Mouse (Mus musculus) stomach, postnatal 0 days (tissue): ENCODE results near the gene Olfr768. TPM values are rescaled to one million over a fixed set of nuclear protein-coding genes. Genes with fewer than 3 reads are reported as not detected.
"Not testable (repeated sequence)": the region's sequence is repeated elsewhere in the genome, so short reads cannot be mapped to it uniquely, and the experiment has no call there.

ENCODE experiments used
- ATAC-seq: fragments of 200-750 bp; cut with Nextera tagmentation; 2 replicates; pipeline ENCODE4 v1.8.0; 2017; ENCODE audit not compliant: low FRiP score, low TSS enrichment
- DNase-seq: peaks from one replicate; pipeline ENCODE4 v3.0.0-alpha.2; 2016; ENCODE audit warnings: low spot score
- H3K27ac ChIP-seq: fragments of 300-500 bp; sonication (generic); replicated peaks from 2 replicates; pipeline ENCODE4 v1.5.1; 2014; ENCODE audit warnings: mild to moderate bottlenecking, control low read depth
- H3K27me3 ChIP-seq: fragments of 300-500 bp; sonication (generic); 2 replicates; pipeline ENCODE4 v1.6.1; 2014; ENCODE audit warnings: low read length; ENCODE audit not compliant: control insufficient read depth, insufficient read depth
- H3K36me3 ChIP-seq: fragments of 300-500 bp; sonication (generic); 2 replicates; pipeline ENCODE4 v1.6.1; 2014; ENCODE audit warnings: low read length, mixed read lengths; ENCODE audit not compliant: control insufficient read depth, insufficient read depth
- H3K4me1 ChIP-seq: fragments of 300-500 bp; sonication (generic); replicated peaks from 2 replicates; pipeline ENCODE4 v1.6.1; 2014; ENCODE audit warnings: antibody characterized with exemption; ENCODE audit not compliant: control insufficient read depth, insufficient read depth
- H3K4me2 ChIP-seq: fragments of 300-500 bp; sonication (generic); replicated peaks from 2 replicates; pipeline ENCODE4 v1.6.1; 2014; ENCODE audit warnings: low read depth, mild to moderate bottlenecking, control low read depth, moderate library complexity
- H3K4me3 ChIP-seq: fragments of 300-500 bp; sonication (generic); 2 replicates; pipeline ENCODE4 v1.5.1; 2014; ENCODE audit warnings: low read depth, low read length, control low read depth
- H3K9ac ChIP-seq: fragments of 300-500 bp; sonication (generic); 2 replicates; pipeline ENCODE4 v1.6.1; 2014; ENCODE audit warnings: mild to moderate bottlenecking, low read length, control low read depth, mixed read lengths
- H3K9me3 ChIP-seq: fragments of 300-500 bp; sonication (generic); 2 replicates; pipeline ENCODE4 v1.6.1; 2016; ENCODE audit warnings: low read length; ENCODE audit not compliant: control insufficient read depth
- CTCF ChIP-seq: IDR thresholded peaks from 2 replicates; pipeline ENCODE4 v1.5.1; 2016; ENCODE audit warnings: antibody characterized with exemption, low read depth, mild to moderate bottlenecking, moderate library complexity
- EP300 ChIP-seq: optimal IDR thresholded peaks from 2 replicates; pipeline ENCODE3; 2016; ENCODE audit warnings: antibody characterized with exemption
- WGBS: fragments of 180-500 bp; shearing (Covaris S2); extraction: QIAGEN DNeasy Blood & Tissue Kit; methylation state at CpG from one replicate; pipeline ENCODE4 v1.1.7; 2014; 5-methylcytosine and 5-hydroxymethylcytosine counted together
- polyA plus RNA-seq: library from polyadenylated mRNA; unstranded; fragments of >200 nt; fragmentation: Nextera tagmentation; extraction: Ambion mirVana; gene quantifications from 2 replicates; pipeline ENCODE4 v1.2.1, GENCODE M21; 2015

Olfr768 gene
- polyA plus RNA-seq, 1 experiment from 2014 or later: not detected

DNA sequence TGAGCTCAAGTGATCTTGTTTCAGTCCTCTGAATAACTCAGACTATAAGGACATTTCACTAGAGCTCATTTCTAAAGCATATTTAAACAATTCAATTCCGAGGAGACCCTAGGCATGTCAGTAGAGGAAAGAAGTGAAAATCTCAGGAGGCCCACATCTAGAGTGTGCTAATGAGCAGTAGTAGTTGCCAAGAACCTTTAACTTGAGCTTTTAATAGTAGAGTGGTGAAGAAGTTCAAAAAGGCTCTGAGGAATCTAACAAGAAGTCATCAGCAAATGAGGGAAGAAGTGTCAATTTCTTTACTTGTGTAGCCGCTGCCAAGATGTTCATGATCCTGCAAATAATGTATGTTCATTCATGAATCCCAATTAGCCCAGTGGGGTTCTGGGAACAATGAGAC, 30.3 kb downstream of the Olfr768 start, which contains the start of gene Olfr766-ps1:
TSS of gene Olfr766-ps1 (minus strand) at position 101 of the 400 bp plus-strand sequence.
- Histone ChIP-seq H3K9ac (no peak within 1 kb of the TSS), H3K4me1 (no peaks in the 10 kb centered on the region), H3K4me3 (no peak within 1 kb of the TSS), H3K36me3 (no peaks in the 10 kb centered on the region), H3K27ac (no peak within 1 kb of the TSS), H3K4me2 (no peak within 1 kb of the TSS), H3K27me3 (no peaks in the 10 kb centered on the region), H3K9me3 (no peaks in the 10 kb centered on the region)
- 80% methylated on average over 2 of the region's 2 CpGs for WGBS
- TF ChIP-seq CTCF (no peak), EP300 (no peak)
- no peak for DNase-seq
- no peak for ATAC-seq

DNA sequence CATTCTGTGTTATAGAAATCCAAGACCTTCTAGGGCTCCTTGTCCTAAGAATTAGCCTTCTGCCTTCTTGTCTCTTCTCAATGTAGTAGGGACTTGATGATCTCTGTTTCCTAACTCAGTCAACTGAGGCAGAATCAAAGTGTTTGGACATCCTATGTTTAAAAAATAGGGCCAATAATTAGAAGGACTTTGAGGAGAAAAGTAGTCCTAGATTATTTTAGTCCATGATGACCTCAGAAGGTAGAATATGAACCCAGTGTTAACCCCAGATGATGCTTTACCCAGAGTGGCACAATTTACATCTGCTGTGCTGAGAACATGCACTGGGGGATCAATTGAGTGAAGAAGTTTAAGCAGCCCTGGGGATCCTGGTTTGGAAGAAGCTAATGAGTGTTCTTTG, 49.3 kb downstream of the Olfr768 start, which contains the start of gene Olfr765:
TSS of gene Olfr765 (minus strand) at position 101 of the 400 bp plus-strand sequence.
- not testable (repeated sequence) for H3K27ac ChIP-seq, H3K4me3 ChIP-seq, H3K27me3 ChIP-seq, ATAC-seq, H3K9me3 ChIP-seq, H3K36me3 ChIP-seq, H3K4me1 ChIP-seq, H3K9ac ChIP-seq, DNase-seq, H3K4me2 ChIP-seq

Other genes with a start within 250 kb of the Olfr768 start
- 1.5 and 1.6 TPM in 2 replicates for gene Gdf11, start 207.7 kb downstream of the Olfr768 start, polyA plus RNA-seq
- 760 and 773 TPM in 2 replicates for gene Cd63, start 198.4 kb downstream of the Olfr768 start, polyA plus RNA-seq
- gene Rdh5, start 176.5 kb downstream of the Olfr768 start, polyA plus RNA-seq: 8.1 and 9.5 TPM in 2 replicates
- gene Bloc1s1, start 175.3 kb downstream of the Olfr768 start, polyA plus RNA-seq: 194 and 198 TPM in 2 replicates
- gene Itga7, start 165.6 kb downstream of the Olfr768 start, polyA plus RNA-seq: 8.5 and 8.7 TPM in 2 replicates
- gene Mettl7b, start 138.4 kb downstream of the Olfr768 start, polyA plus RNA-seq: 67.6 and 68.0 TPM in 2 replicates
- gene Olfr9, start 109.9 kb downstream of the Olfr768 start, polyA plus RNA-seq: not detected in 2 replicates
- not detected in 2 replicates for gene Olfr763, start 88.6 kb downstream of the Olfr768 start, polyA plus RNA-seq
- gene Olfr764-ps1, start 59.5 kb downstream of the Olfr768 start, polyA plus RNA-seq: not detected in 2 replicates
- gene Olfr765, start 49.4 kb downstream of the Olfr768 start, polyA plus RNA-seq: not detected in 2 replicates
- not detected in 2 replicates for gene Olfr766-ps1, start 30.4 kb downstream of the Olfr768 start, polyA plus RNA-seq
- not detected in 2 replicates for gene Olfr767, start 16.5 kb downstream of the Olfr768 start, polyA plus RNA-seq
- gene Olfr769, start 18.5 kb upstream of the Olfr768 start, polyA plus RNA-seq: not detected in 2 replicates
- gene Olfr770, start 39.6 kb upstream of the Olfr768 start, polyA plus RNA-seq: not detected in 2 replicates
- gene Olfr771, start 65.4 kb upstream of the Olfr768 start, polyA plus RNA-seq: not detected in 2 replicates
- gene Olfr772, start 78.5 kb upstream of the Olfr768 start, polyA plus RNA-seq: not detected in 2 replicates
- gene Olfr773, start 88.0 kb upstream of the Olfr768 start, polyA plus RNA-seq: not detected in 2 replicates
- gene Olfr774, start 136.8 kb upstream of the Olfr768 start, polyA plus RNA-seq: not detected in 2 replicates
- gene Olfr775, start 149.0 kb upstream of the Olfr768 start, polyA plus RNA-seq: not detected in 2 replicates
- gene Olfr776, start 159.8 kb upstream of the Olfr768 start, polyA plus RNA-seq: not detected in 2 replicates
- gene Olfr777, start 172.1 kb upstream of the Olfr768 start, polyA plus RNA-seq: not detected in 2 replicates
- gene Olfr780, start 218.7 kb upstream of the Olfr768 start, polyA plus RNA-seq: not detected in 2 replicates
- gene Olfr781, start 229.5 kb upstream of the Olfr768 start, polyA plus RNA-seq: not detected in 2 replicates
- not detected in 2 replicates for gene Olfr782, start 249.5 kb upstream of the Olfr768 start, polyA plus RNA-seq